Mouse (Mus musculus) ZHBTc4 (cell line): Measurements from ENCODE around the gene C3.

Experiments
- DNase-seq: peaks from one replicate; pipeline ENCODE4 v3.0.0-alpha.2; 2011; ENCODE audit warnings: low read depth, low spot score

The C3 gene

GRCm38 (mm10) chr17:57170616-57171260 lies 57.2 kb downstream of the C3 start:
- peak; percentile 72 for DNase-seq

GRCm38 (mm10) chr17:57166800-57167791 lies 60.8 kb downstream of the C3 start:
- DNase-seq, result peak; percentile 89
